Mouse (Mus musculus): ENCODE results near the gene Itga1. TPM values are rescaled to one million over a fixed set of nuclear protein-coding genes. Genes with fewer than 3 reads are reported as not detected.
A peak's percentile ranks its signal among the peaks of the same experiment; 100 is the strongest.

The Itga1 gene
- 36.9 and 37.4 TPM in 2 replicates for polyA plus RNA-seq (2015; fragmentation: Nextera tagmentation; extraction: Ambion mirVana)

GRCm38 (mm10) chr13:115101355-115102191, at the start of gene Itga1, which contains the start of gene Gm49395:
TSS of gene Itga1 (minus strand) at chr13:115101964.
TSS of gene Gm49395 (minus strand) at chr13:115101921.
- WGBS: under 1% methylated on average over 39 of the region's 39 CpGs
- peak within 1 kb of the TSS; percentile 70 for H3K4me2 ChIP-seq (ENCODE audit: low read depth, low read length)
- peak; percentile 94 for ATAC-seq (ENCODE audit: low read depth)
- H3K9ac ChIP-seq (ENCODE audit: low read length): peak within 1 kb of the TSS; percentile 79
- H3K9me3 ChIP-seq (ENCODE audit: control insufficient read depth, low read length): peaks cover 3% of the 10 kb centered on the region; the same call in 1 of the 2 replicates
- no peaks in the 10 kb centered on the region for H3K27me3 ChIP-seq (ENCODE audit: control insufficient read depth, insufficient read depth, low read depth, low read length)
- H3K27ac ChIP-seq (ENCODE audit: low read length): peak within 1 kb of the TSS; percentile 97
- H3K36me3 ChIP-seq (ENCODE audit: control insufficient read depth, insufficient read depth, low read length): no peaks in the 10 kb centered on the region
- H3K4me3 ChIP-seq (ENCODE audit: low read length): peak within 1 kb of the TSS; percentile 67
- peaks cover 12% of the 10 kb centered on the region; the same call in 1 of the 2 replicates for H3K4me1 ChIP-seq (replicated peaks; ENCODE audit: control insufficient read depth, insufficient read depth, low read length)

DNA sequence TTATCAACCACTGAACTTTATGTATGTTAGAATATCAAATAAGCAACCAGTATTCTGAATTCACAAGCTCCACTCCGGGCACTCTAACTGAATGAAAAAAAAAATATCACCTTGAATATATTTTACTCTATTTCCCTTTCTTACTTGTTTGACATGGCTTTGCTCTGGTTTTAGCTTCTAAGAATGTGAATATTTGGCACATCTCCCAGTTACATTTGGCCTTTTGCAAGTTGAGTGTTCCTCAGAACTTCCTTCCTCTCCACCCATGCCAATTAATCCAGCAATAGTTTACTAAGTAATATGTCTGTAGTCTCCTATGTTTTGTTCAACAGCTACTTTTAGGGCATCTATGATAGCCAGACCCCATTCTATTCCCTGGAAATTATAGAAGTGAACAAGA, 48.8 kb upstream of the Itga1 start:
- Histone ChIP-seq H3K4me3 (ENCODE audit: low read length) (no peak overlapping the region), H3K4me2 (ENCODE audit: low read depth, low read length) (no peak overlapping the region), H3K27ac (ENCODE audit: low read length) (no peak overlapping the region), H3K9me3 (ENCODE audit: control insufficient read depth, low read length) (no peaks in the 10 kb centered on the region), H3K36me3 (ENCODE audit: control insufficient read depth, insufficient read depth, low read length) (no peaks in the 10 kb centered on the region), H3K27me3 (ENCODE audit: control insufficient read depth, insufficient read depth, low read depth, low read length) (no peaks in the 10 kb centered on the region), H3K9ac (ENCODE audit: low read length) (no peak overlapping the region), H3K4me1 (replicated peaks; ENCODE audit: control insufficient read depth, insufficient read depth, low read length) (0 out of 2 replicates have a peak, but pooled peaks cover 2% of the 10 kb centered on the region)
- 73% methylated on average over 1 of the region's 1 CpGs for WGBS
- peak; percentile 34; the same call in 1 of the 2 replicates for ATAC-seq (ENCODE audit: low read depth)

DNA sequence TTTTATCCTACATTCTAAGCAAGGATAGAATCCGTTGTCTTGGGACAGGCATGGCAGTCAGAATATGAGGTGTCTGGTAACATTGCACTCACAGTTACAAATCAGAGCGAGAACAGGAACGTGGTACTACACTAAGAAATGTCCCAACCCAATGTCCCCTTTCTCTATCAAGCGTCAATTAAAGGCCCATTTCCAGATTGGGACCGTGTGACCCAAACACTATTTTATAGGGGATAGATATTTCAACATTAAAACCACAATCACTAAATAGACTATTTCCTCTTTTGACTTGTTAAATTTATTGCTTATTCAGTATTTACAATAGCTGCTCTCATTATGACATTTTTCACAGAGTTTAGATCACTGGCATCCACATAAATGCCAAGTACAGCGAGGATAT, 48.1 kb upstream of the Itga1 start:
- Histone ChIP-seq H3K9ac (ENCODE audit: low read length) (no peak overlapping the region), H3K4me2 (ENCODE audit: low read depth, low read length) (no peak overlapping the region), H3K27ac (ENCODE audit: low read length) (no peak overlapping the region), H3K36me3 (ENCODE audit: control insufficient read depth, insufficient read depth, low read length) (no peaks in the 10 kb centered on the region), H3K4me3 (ENCODE audit: low read length) (no peak overlapping the region), H3K4me1 (replicated peaks; ENCODE audit: control insufficient read depth, insufficient read depth, low read length) (0 out of 2 replicates have a peak, but pooled peaks cover 2% of the 10 kb centered on the region), H3K9me3 (ENCODE audit: control insufficient read depth, low read length) (no peaks in the 10 kb centered on the region), H3K27me3 (ENCODE audit: control insufficient read depth, insufficient read depth, low read depth, low read length) (no peaks in the 10 kb centered on the region)
- ATAC-seq (ENCODE audit: low read depth): no peak
- WGBS: 77% methylated on average over 6 of the region's 6 CpGs

- H3K9me3 ChIP-seq (ENCODE audit: control insufficient read depth, low read length): no peaks in the 10 kb centered on the region
- H3K27me3 ChIP-seq (ENCODE audit: control insufficient read depth, insufficient read depth, low read depth, low read length): no peaks in the 10 kb centered on the region
- H3K4me1 ChIP-seq (replicated peaks; ENCODE audit: control insufficient read depth, insufficient read depth, low read length): no peaks in the 10 kb centered on the region
- no peak overlapping the region for H3K4me2 ChIP-seq (ENCODE audit: low read depth, low read length)
- no peak for ATAC-seq (ENCODE audit: low read depth)
- no peak overlapping the region for H3K4me3 ChIP-seq (ENCODE audit: low read length)
- 87% methylated on average over 2 of the region's 2 CpGs for WGBS
- H3K9ac ChIP-seq (ENCODE audit: low read length): no peak overlapping the region
- H3K36me3 ChIP-seq (ENCODE audit: control insufficient read depth, insufficient read depth, low read length): no peaks in the 10 kb centered on the region
- H3K27ac ChIP-seq (ENCODE audit: low read length): no peak overlapping the region
Observed at GRCm38 (mm10) chr13:115143575-115143974, 41.8 kb upstream of the Itga1 start.

DNA sequence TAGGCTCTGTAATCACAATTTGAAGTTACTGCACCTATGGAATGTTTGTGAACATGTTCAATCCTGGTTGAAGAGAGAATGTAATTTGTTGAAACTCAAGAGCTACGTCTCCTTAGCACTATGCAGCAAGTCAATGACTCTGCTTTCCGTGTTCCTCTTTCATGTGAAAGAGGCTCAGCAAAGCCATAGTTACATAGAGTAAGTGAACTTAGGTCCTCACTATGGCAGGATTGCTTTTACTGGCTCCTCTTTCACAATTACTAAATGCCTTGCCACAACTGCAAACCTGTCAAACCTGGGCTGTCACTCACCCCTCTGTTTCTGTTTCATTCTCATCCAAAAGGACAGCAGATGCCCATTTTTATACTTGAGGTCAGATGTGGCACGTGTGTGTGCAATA, 40.3 kb upstream of the Itga1 start:
- H3K27ac ChIP-seq (ENCODE audit: low read length): no peak overlapping the region
- H3K9ac ChIP-seq (ENCODE audit: low read length): no peak overlapping the region
- no peaks in the 10 kb centered on the region for H3K9me3 ChIP-seq (ENCODE audit: control insufficient read depth, low read length)
- no peaks in the 10 kb centered on the region for H3K36me3 ChIP-seq (ENCODE audit: control insufficient read depth, insufficient read depth, low read length)
- no peaks in the 10 kb centered on the region for H3K4me1 ChIP-seq (replicated peaks; ENCODE audit: control insufficient read depth, insufficient read depth, low read length)
- WGBS: 73% methylated on average over 3 of the region's 3 CpGs
- H3K4me3 ChIP-seq (ENCODE audit: low read length): no peak overlapping the region
- H3K27me3 ChIP-seq (ENCODE audit: control insufficient read depth, insufficient read depth, low read depth, low read length): no peaks in the 10 kb centered on the region
- H3K4me2 ChIP-seq (ENCODE audit: low read depth, low read length): no peak overlapping the region
- no peak for ATAC-seq (ENCODE audit: low read depth)

GRCm38 (mm10) chr13:115138513-115138912, 36.7 kb upstream of the Itga1 start:
- no peak for ATAC-seq (ENCODE audit: low read depth)
- Histone ChIP-seq H3K27ac (ENCODE audit: low read length) (no peak overlapping the region), H3K9me3 (ENCODE audit: control insufficient read depth, low read length) (no peaks in the 10 kb centered on the region), H3K36me3 (ENCODE audit: control insufficient read depth, insufficient read depth, low read length) (no peaks in the 10 kb centered on the region), H3K4me1 (replicated peaks; ENCODE audit: control insufficient read depth, insufficient read depth, low read length) (no peaks in the 10 kb centered on the region), H3K4me2 (ENCODE audit: low read depth, low read length) (no peak overlapping the region), H3K9ac (ENCODE audit: low read length) (no peak overlapping the region), H3K27me3 (ENCODE audit: control insufficient read depth, insufficient read depth, low read depth, low read length) (no peaks in the 10 kb centered on the region), H3K4me3 (ENCODE audit: low read length) (no peak overlapping the region)
- WGBS: 80% methylated on average over 7 of the region's 7 CpGs

DNA sequence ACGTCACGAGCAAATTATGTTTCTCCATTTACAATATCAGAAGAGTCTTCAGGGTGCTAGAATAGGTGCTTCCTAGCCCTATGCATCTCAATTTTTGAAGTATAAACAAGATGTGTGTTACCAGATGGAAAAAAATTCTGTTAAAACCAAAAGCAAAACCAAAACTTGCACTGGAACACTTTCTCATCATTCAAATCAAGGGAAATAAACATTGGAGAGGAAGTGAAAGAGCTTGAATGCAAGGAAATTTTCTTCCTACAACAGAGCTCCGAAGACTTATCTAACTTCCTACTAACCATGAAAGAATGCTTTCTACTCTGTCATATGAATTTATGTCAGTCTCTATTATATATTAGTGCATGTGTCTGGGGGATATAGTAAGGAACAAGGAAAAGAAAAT, 35.0 kb upstream of the Itga1 start:
- 56% methylated on average over 3 of the region's 3 CpGs for WGBS
- Histone ChIP-seq H3K27ac (ENCODE audit: low read length) (no peak overlapping the region), H3K27me3 (ENCODE audit: control insufficient read depth, insufficient read depth, low read depth, low read length) (no peaks in the 10 kb centered on the region), H3K4me2 (ENCODE audit: low read depth, low read length) (no peak overlapping the region), H3K9me3 (ENCODE audit: control insufficient read depth, low read length) (no peaks in the 10 kb centered on the region), H3K36me3 (ENCODE audit: control insufficient read depth, insufficient read depth, low read length) (no peaks in the 10 kb centered on the region), H3K4me3 (ENCODE audit: low read length) (no peak overlapping the region), H3K9ac (ENCODE audit: low read length) (no peak overlapping the region), H3K4me1 (replicated peaks; ENCODE audit: control insufficient read depth, insufficient read depth, low read length) (no peaks in the 10 kb centered on the region)
- no peak for ATAC-seq (ENCODE audit: low read depth)

DNA sequence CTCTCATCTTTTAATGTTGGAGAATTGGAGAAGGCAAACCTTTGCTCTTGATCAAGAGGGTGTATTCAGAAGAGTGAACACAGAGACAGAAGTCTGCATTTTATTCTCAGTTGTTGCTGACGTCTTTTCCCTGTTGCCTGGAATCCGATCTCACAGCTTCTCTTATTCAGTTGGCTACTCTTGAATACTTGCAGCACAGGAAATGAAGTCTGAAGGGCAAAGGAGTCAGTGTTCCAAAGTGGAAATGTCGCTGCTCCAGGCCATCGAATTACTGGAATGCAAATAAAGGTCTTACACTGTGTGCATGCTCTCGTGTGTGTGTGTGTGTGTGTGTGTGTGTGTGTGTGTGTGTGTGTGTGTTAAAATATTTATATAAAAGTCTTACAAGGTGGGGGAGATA, 30.7 kb upstream of the Itga1 start:
- 11% methylated on average over 5 of the region's 5 CpGs for WGBS
- Histone ChIP-seq H3K27me3 (ENCODE audit: control insufficient read depth, insufficient read depth, low read depth, low read length) (no peaks in the 10 kb centered on the region), H3K4me1 (replicated peaks; ENCODE audit: control insufficient read depth, insufficient read depth, low read length) (0 out of 2 replicates have a peak, but pooled peaks cover 6% of the 10 kb centered on the region), H3K36me3 (ENCODE audit: control insufficient read depth, insufficient read depth, low read length) (no peaks in the 10 kb centered on the region), H3K4me2 (ENCODE audit: low read depth, low read length) (no peak overlapping the region), H3K9me3 (ENCODE audit: control insufficient read depth, low read length) (no peaks in the 10 kb centered on the region), H3K27ac (ENCODE audit: low read length) (no peak overlapping the region), H3K9ac (ENCODE audit: low read length) (no peak overlapping the region), H3K4me3 (ENCODE audit: low read length) (no peak overlapping the region)
- peak; percentile 61 for ATAC-seq (ENCODE audit: low read depth)

DNA sequence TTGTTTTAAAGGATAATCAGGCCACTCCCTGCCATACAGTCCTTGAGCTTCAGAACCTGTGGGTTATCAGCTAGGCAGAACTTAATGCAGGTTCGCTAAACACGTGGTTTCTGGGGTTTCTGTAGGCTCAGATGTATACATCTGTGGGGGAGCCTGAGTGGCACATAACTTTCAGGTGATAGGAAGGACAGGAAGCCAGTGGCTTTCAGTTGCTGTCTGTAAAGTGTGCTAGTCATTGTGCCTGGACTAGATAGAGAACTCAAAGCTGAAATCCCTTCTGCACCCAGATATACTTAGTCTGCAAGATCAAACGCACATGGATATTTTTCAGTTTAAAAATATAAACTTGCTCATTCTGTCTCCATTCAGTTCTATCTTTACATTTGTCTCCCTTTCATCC, 29.6 kb upstream of the Itga1 start:
- H3K4me1 ChIP-seq (replicated peaks; ENCODE audit: control insufficient read depth, insufficient read depth, low read length): 0 out of 2 replicates have a peak, but pooled peaks cover 6% of the 10 kb centered on the region
- H3K27me3 ChIP-seq (ENCODE audit: control insufficient read depth, insufficient read depth, low read depth, low read length): no peaks in the 10 kb centered on the region
- H3K9me3 ChIP-seq (ENCODE audit: control insufficient read depth, low read length): no peaks in the 10 kb centered on the region
- WGBS: 46% methylated on average over 3 of the region's 3 CpGs
- H3K4me3 ChIP-seq (ENCODE audit: low read length): no peak overlapping the region
- no peaks in the 10 kb centered on the region for H3K36me3 ChIP-seq (ENCODE audit: control insufficient read depth, insufficient read depth, low read length)
- no peak overlapping the region for H3K27ac ChIP-seq (ENCODE audit: low read length)
- no peak overlapping the region for H3K9ac ChIP-seq (ENCODE audit: low read length)
- H3K4me2 ChIP-seq (ENCODE audit: low read depth, low read length): no peak overlapping the region
- ATAC-seq (ENCODE audit: low read depth): no peak
